Mouse (Mus musculus): Measurements from ENCODE around the gene Ccnj.

DNA sequence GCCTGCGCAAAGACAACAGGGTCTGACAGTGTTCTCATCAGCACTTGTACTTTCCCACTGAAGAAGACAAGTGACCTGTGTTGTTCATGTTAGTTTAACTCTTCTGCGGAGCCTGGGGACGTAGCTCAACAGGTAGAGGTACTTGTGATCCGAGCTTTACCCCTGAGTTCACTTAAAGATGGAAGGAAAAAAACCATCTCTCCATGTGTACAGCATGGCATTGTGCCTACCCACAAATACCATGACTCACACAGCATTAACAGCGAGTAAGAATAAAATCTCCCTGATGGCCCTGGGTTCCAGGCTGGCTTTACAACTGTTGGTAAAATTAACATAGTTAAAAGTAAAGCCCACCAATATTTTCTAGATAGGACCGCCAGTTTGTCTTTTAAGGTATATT, 3.4 kb downstream of the Ccnj start:
- TF ChIP-seq CTCF (IDR thresholded peaks at IDR 0.05; ENCODE audit: low read depth, low read length), result no peak
- TF ChIP-seq POLR2A (IDR thresholded peaks at IDR 0.05; ENCODE audit: borderline replicate concordance, low read depth, low read length), result no peak

Data from bone marrow macrophage, adult 2 months (primary cell).